Mouse (Mus musculus): ENCODE data around the gene Pramef12. TPM values are rescaled to one million over a fixed set of nuclear protein-coding genes. Genes with fewer than 3 reads are reported as not detected.
"Not testable (repeated sequence)": the region's sequence is repeated elsewhere in the genome, so short reads cannot be mapped to it uniquely, and the experiment has no call there.

Pramef12 gene
- total RNA-seq (2021): not detected

- intact Hi-C loops (cut with DNase I): no loop called here
- DNase-seq: no peak
Observed at GRCm38 (mm10) chr4:144408290-144408689, at the start of gene Pramef12. Pramef12 (minus strand) TSS chr4:144408464.

- DNase-seq: no peak
- intact Hi-C loops (cut with DNase I): no loop called here
Observed at GRCm38 (mm10) chr4:144453217-144453616, 45.0 kb upstream of the Pramef12 start, which contains the start of gene Gm9944. Gm9944 (minus strand) TSS chr4:144453317.

GRCm38 (mm10) chr4:144448546-144448945 is 40.3 kb upstream of the Pramef12 start:
- DNase-seq: no peak
- intact Hi-C loops (cut with DNase I): no loop called here

GRCm38 (mm10) chr4:144441582-144441981 is 33.3 kb upstream of the Pramef12 start:
- intact Hi-C loops (cut with DNase I): no loop called here

GRCm38 (mm10) chr4:144441095-144441494 is 32.8 kb upstream of the Pramef12 start:
- DNase-seq: no peak
- intact Hi-C loops (cut with DNase I): no loop called here

More at GRCm38 (mm10) chr4:144441582-144441981, 33.3 kb upstream of the Pramef12 start:
- no peak for DNase-seq

GRCm38 (mm10) chr4:144438672-144439071 is 30.4 kb upstream of the Pramef12 start, which contains the start of gene 1700012P22Rik:
1700012P22Rik (minus strand) TSS chr4:144438772.
- no peak for DNase-seq
- intact Hi-C loops (cut with DNase I): no loop called here

- intact Hi-C loops (cut with DNase I): no loop called here
- DNase-seq: no peak
Observed at GRCm38 (mm10) chr4:144433216-144433615, 25.0 kb upstream of the Pramef12 start.

GRCm38 (mm10) chr4:144430723-144431122 is 22.5 kb upstream of the Pramef12 start:
- DNase-seq: no peak
- intact Hi-C loops (cut with DNase I): no loop called here

GRCm38 (mm10) chr4:144428868-144429267 is 20.6 kb upstream of the Pramef12 start:
- intact Hi-C loops (cut with DNase I): no loop called here
- DNase-seq: no peak

GRCm38 (mm10) chr4:144424590-144424989 is 16.3 kb upstream of the Pramef12 start:
- intact Hi-C loops (cut with DNase I): no loop called here
- no peak for DNase-seq

- DNase-seq: no peak
- intact Hi-C loops (cut with DNase I): no loop called here
Observed at GRCm38 (mm10) chr4:144420644-144421043, 12.4 kb upstream of the Pramef12 start.

GRCm38 (mm10) chr4:144406261-144406660 is 2.0 kb downstream of the Pramef12 start:
- DNase-seq: no peak
- intact Hi-C loops (cut with DNase I): no loop called here

GRCm38 (mm10) chr4:144404456-144405086 is 3.7 kb downstream of the Pramef12 start:
- intact Hi-C loops (cut with DNase I): no loop called here
- peak; percentile 1 for DNase-seq

- intact Hi-C loops (cut with DNase I): no loop called here
Observed at GRCm38 (mm10) chr4:144402712-144403111, 5.6 kb downstream of the Pramef12 start.

GRCm38 (mm10) chr4:144396316-144396715 is 11.9 kb downstream of the Pramef12 start:
- intact Hi-C loops (cut with DNase I): no loop called here

More at GRCm38 (mm10) chr4:144402712-144403111, 5.6 kb downstream of the Pramef12 start:
- DNase-seq: no peak

GRCm38 (mm10) chr4:144377911-144378310 is 30.4 kb downstream of the Pramef12 start, which contains the start of gene Pramef20:
Pramef20 (minus strand) TSS chr4:144377933.
- intact Hi-C loops (cut with DNase I): no loop called here
- DNase-seq: no peak

More at GRCm38 (mm10) chr4:144396316-144396715, 11.9 kb downstream of the Pramef12 start:
- DNase-seq: no peak

- DNase-seq; intact Hi-C loops (cut with DNase I): not testable (repeated sequence)
Observed at GRCm38 (mm10) chr4:144357642-144358041, 50.6 kb downstream of the Pramef12 start, which contains the start of gene Gm13119. Gm13119 (plus strand) TSS chr4:144357942.

Other genes with a start within 250 kb of the Pramef12 start
- gene Oog3, start 245.8 kb downstream of the Pramef12 start, total RNA-seq (2021): not detected
- gene Oog2, start 217.7 kb downstream of the Pramef12 start, total RNA-seq (2021): not detected
- gene C87977, start 195.1 kb downstream of the Pramef12 start, total RNA-seq (2021): not detected
- gene Pramel5, start 128.0 kb downstream of the Pramef12 start, total RNA-seq (2021): not detected
- gene Gm13128, start 78.2 kb downstream of the Pramef12 start, total RNA-seq (2021): not detected
- not detected for gene Gm13119, start 50.5 kb downstream of the Pramef12 start, total RNA-seq (2021)
- not detected for gene Pramef20, start 30.5 kb downstream of the Pramef12 start, total RNA-seq (2021)
- gene 1700012P22Rik, start 30.3 kb upstream of the Pramef12 start, total RNA-seq (2021): not detected
- not detected for gene Gm9944, start 44.9 kb upstream of the Pramef12 start, total RNA-seq (2021)
- not detected for gene Aadacl3, start 55.3 kb upstream of the Pramef12 start, total RNA-seq (2021)
- not detected for gene 9430007A20Rik, start 111.4 kb upstream of the Pramef12 start, total RNA-seq (2021)
- not detected for gene Gm13124, start 156.7 kb upstream of the Pramef12 start, total RNA-seq (2021)
- not detected for gene Aadacl4, start 205.2 kb upstream of the Pramef12 start, total RNA-seq (2021)

All from left cerebral cortex, postnatal 4 days (tissue).